Mouse (Mus musculus): Measurements from ENCODE around the gene Yars.

DNA sequence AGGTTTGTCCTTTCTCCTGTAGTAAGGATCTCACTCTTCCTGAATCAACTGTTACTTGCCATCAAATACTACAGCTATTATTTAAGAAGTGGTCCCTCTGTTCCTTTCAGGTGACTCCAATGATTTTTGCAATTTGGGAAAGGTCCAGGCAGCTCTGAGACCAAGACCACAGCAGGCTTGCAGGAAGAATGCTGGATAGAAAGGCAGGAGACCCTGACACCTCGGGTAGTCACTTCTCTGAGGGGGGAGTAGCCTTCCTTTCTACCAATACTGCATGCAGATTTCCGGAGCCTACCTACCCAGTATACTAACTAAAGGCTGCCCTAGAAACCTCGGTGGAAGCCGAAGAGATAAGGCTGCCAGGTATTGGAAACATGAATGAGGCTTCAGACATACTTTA lies 44.1 kb upstream of the Yars start:
- TF ChIP-seq CTCF (IDR thresholded peaks at IDR 0.05; ENCODE audit: low read depth) = no peak
- TF ChIP-seq EP300 (IDR thresholded peaks at IDR 0.05; ENCODE audit: low read depth) = no peak

All from liver, embryonic 14.5 days (tissue).